Mouse (Mus musculus) C2C12 (cell line): ENCODE results near the gene Fgd5.

Experiments used
- CEBPB ChIP-seq: IDR thresholded peaks from one replicate; pipeline ENCODE4 v1.6.1; 2011; ENCODE audit warnings: low read depth, mild to moderate bottlenecking, control low read depth, moderate library complexity
- CTCF ChIP-seq: IDR thresholded peaks from one replicate; pipeline ENCODE4 v1.5.1; 2011; ENCODE audit not compliant: control insufficient read depth, insufficient read depth, insufficient read length
- FOSL1 ChIP-seq: IDR thresholded peaks from one replicate; pipeline ENCODE4 v1.8.0; 2011; ENCODE audit warnings: mild to moderate bottlenecking, low read length; ENCODE audit not compliant: poor library complexity, insufficient read depth, severe bottlenecking
- MAX ChIP-seq: IDR thresholded peaks from one replicate; pipeline ENCODE4 v1.6.1; 2011; ENCODE audit warnings: mild to moderate bottlenecking, control low read depth
- MYOD1 ChIP-seq: IDR thresholded peaks from one replicate; pipeline ENCODE4 v1.6.1; 2011; ENCODE audit warnings: low read depth; ENCODE audit not compliant: control insufficient read depth, insufficient read length
- MYOG ChIP-seq: IDR thresholded peaks from one replicate; pipeline ENCODE4 v1.6.1; 2011; ENCODE audit not compliant: control insufficient read depth, insufficient read length; ENCODE audit errors: extremely low read depth
- USF1 ChIP-seq: IDR thresholded peaks from one replicate; pipeline ENCODE4 v1.6.1; 2011; ENCODE audit warnings: low read depth, mild to moderate bottlenecking, control low read depth, moderate library complexity

DNA sequence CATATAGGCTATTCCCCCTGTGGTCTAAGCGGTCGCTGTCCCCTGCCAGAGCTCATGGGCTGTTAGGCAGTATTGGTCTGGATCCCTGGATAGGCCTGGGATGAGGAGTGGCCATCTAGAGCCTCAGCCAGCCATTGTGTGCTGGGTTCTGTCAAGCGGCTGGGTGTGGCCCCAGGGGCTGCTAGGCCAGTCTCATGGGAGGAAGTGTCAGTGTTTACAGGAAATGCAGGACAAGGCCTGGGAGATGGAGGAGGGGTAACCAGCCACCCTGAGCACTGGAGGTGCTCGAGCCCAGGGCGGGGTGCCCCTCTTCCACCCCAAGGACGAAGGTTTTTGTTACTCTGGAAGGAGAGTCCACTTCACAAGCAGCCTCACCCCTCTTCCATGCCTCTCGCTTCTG is 36.3 kb downstream of the Fgd5 start:
- TF ChIP-seq CTCF (no peak), MYOD1 (no peak), MYOG (no peak), MAX (no peak), FOSL1 (no peak), USF1 (no peak), CEBPB (no peak)
